Mouse (Mus musculus): Measurements from ENCODE around the gene Nap1l5. TPM values are rescaled to one million over a fixed set of nuclear protein-coding genes. Genes with fewer than 3 reads are reported as not detected.

Gene Nap1l5
- polyA plus RNA-seq, 1 experiment from 2014 or later = 564 TPM

DNA sequence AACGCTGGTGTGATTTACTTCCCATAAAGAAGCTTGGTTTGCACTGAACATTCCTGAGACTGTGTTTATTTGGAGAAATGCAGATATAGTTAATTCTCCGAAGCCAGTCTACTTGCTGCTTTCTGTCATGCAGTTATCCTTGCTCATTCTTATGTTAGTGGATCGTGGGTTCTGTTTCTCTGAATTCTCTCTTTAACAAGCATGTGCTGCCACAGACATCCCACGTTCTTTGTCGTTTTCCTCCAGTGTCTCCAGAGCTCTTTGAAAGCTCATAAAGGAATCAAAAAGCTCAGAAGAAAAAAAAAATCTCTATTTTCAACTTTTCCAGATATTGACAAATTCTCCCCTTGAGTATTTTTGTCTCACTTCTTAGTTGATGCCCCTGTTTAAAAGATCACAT lies 7.1 kb upstream of the Nap1l5 start:
- no peak overlapping the region for H3K27ac ChIP-seq (ENCODE audit: low read depth, low read length)
- H3K9me3 ChIP-seq (ENCODE audit: control insufficient read depth, low read length) = no peaks in the 10 kb centered on the region
- WGBS = 87% methylated on average over 5 of the region's 5 CpGs
- H3K4me3 ChIP-seq (ENCODE audit: low read depth, low read length) = no peak overlapping the region
- H3K36me3 ChIP-seq (ENCODE audit: control insufficient read depth, insufficient read depth, low read length) = no peaks in the 10 kb centered on the region
- no peak for ATAC-seq (ENCODE audit: low read depth)
- no peaks in the 10 kb centered on the region for H3K27me3 ChIP-seq (ENCODE audit: control insufficient read depth, insufficient read depth, low read length)
- no peaks in the 10 kb centered on the region for H3K4me1 ChIP-seq (ENCODE audit: control insufficient read depth, insufficient read depth, low read length)
- H3K4me2 ChIP-seq (ENCODE audit: low read depth, low read length) = no peak overlapping the region
- H3K9ac ChIP-seq (replicated peaks; ENCODE audit: low read depth, low read length) = no peak overlapping the region

DNA sequence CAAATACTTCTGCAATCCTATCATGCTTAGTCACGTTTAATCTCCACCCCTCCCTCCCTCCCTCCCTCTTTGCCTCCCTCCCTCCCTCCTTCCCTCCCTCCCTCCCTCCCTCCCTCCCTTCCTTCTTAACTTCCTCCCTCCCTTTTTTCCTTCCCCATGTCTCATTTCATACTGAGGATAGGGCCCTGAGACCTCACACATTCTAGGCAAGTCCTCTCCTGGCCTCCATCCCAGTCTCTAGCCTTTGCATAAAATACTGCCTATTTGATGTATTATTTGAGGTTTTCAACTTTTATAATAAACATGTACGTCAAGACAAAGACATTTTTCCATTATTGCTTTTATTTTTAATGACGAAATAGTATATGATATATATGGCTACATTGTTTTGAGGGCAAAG lies 6.7 kb upstream of the Nap1l5 start:
- Histone ChIP-seq H3K9ac (replicated peaks; ENCODE audit: low read depth, low read length) (no peak overlapping the region), H3K27me3 (ENCODE audit: control insufficient read depth, insufficient read depth, low read length) (no peaks in the 10 kb centered on the region), H3K4me3 (ENCODE audit: low read depth, low read length) (no peak overlapping the region), H3K36me3 (ENCODE audit: control insufficient read depth, insufficient read depth, low read length) (no peaks in the 10 kb centered on the region), H3K4me2 (ENCODE audit: low read depth, low read length) (no peak overlapping the region), H3K4me1 (ENCODE audit: control insufficient read depth, insufficient read depth, low read length) (no peaks in the 10 kb centered on the region), H3K9me3 (ENCODE audit: control insufficient read depth, low read length) (no peaks in the 10 kb centered on the region), H3K27ac (ENCODE audit: low read depth, low read length) (no peak overlapping the region)
- ATAC-seq (ENCODE audit: low read depth) = no peak
- 83% methylated on average over 3 of the region's 3 CpGs for WGBS

DNA sequence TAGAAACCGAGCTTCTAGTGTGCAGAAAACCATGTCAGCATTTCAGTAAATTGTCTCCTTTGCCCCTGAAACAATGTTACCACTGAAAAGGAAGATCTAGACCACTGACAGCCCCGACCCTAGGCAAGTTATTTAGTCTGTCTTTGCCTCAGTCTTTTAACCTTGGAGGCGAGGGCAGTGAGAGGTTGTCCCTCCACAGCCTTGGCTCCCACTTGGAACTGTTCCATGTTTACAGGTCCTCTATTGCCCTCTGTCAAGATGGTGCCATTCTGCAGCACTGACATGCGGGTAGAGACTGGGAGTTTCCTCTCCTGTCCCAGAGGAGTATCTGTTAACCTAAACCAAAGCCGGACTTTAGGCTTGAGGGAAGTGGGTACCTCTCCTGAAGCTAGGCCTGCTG lies 6.0 kb upstream of the Nap1l5 start:
- H3K36me3 ChIP-seq (ENCODE audit: control insufficient read depth, insufficient read depth, low read length) = no peaks in the 10 kb centered on the region
- no peak overlapping the region for H3K4me2 ChIP-seq (ENCODE audit: low read depth, low read length)
- 74% methylated on average over 5 of the region's 5 CpGs for WGBS
- no peak overlapping the region for H3K27ac ChIP-seq (ENCODE audit: low read depth, low read length)
- H3K9ac ChIP-seq (replicated peaks; ENCODE audit: low read depth, low read length) = no peak overlapping the region
- H3K9me3 ChIP-seq (ENCODE audit: control insufficient read depth, low read length) = no peaks in the 10 kb centered on the region
- ATAC-seq (ENCODE audit: low read depth) = no peak
- H3K4me1 ChIP-seq (ENCODE audit: control insufficient read depth, insufficient read depth, low read length) = no peaks in the 10 kb centered on the region
- H3K4me3 ChIP-seq (ENCODE audit: low read depth, low read length) = no peak overlapping the region
- H3K27me3 ChIP-seq (ENCODE audit: control insufficient read depth, insufficient read depth, low read length) = no peaks in the 10 kb centered on the region

DNA sequence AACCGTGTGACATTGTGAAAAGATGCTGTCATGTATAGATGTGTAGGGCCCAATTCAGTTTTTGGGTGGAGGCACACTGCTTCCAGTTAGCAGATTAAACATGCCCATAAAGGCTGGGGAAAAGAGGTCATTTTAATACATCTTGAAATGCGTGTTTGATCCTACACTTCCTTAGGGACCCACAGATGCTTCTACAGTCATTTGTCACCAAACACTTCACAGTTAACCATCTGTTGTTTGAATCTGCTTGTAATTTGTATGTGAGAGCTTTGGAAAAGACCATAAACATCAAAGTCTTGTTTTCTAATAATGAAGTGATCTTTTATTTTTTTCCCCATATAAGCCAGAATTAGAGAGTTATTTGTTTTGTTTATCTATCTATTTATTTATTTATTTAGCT lies 915 bp upstream of the Nap1l5 start:
- Histone ChIP-seq H3K9me3 (ENCODE audit: control insufficient read depth, low read length) (peaks cover 5% of the 10 kb centered on the region; the same call in 1 of the 2 replicates), H3K27ac (ENCODE audit: low read depth, low read length) (peak overlapping the region; percentile 2; the same call in 1 of the 2 replicates), H3K4me2 (ENCODE audit: low read depth, low read length) (peak overlapping the region; percentile 43; the same call in 1 of the 2 replicates), H3K36me3 (ENCODE audit: control insufficient read depth, insufficient read depth, low read length) (no peaks in the 10 kb centered on the region), H3K9ac (replicated peaks; ENCODE audit: low read depth, low read length) (no peak overlapping the region), H3K27me3 (ENCODE audit: control insufficient read depth, insufficient read depth, low read length) (no peaks in the 10 kb centered on the region), H3K4me3 (ENCODE audit: low read depth, low read length) (0 out of 2 replicates have a peak overlapping the region, but pooled peaks have one; percentile 31), H3K4me1 (ENCODE audit: control insufficient read depth, insufficient read depth, low read length) (no peaks in the 10 kb centered on the region)
- 65% methylated on average over 2 of the region's 2 CpGs for WGBS
- ATAC-seq (ENCODE audit: low read depth) = no peak

DNA sequence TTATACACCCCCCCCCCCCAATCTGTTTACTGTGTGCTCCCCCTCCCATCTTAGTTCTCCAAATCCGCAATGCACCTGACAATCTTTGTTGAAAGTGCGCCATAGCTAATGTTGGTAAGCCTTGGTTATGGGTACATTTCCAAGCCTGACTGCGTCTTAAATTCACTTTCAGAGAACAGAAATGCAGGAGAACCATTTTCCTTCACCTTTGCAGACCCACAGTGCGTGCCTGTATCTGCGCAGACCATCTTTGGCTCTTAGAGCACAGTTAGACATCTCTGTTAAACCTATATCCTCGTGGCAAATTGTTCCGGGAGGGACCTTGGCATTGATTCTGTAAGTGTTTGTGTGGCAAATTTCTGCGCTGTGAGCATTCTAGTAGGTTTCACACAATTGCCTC lies 460 bp upstream of the Nap1l5 start:
- ATAC-seq (ENCODE audit: low read depth) = peak; percentile 2; the same call in 1 of the 2 replicates
- no peaks in the 10 kb centered on the region for H3K27me3 ChIP-seq (ENCODE audit: control insufficient read depth, insufficient read depth, low read length)
- 70% methylated on average over 8 of the region's 8 CpGs for WGBS

DNA sequence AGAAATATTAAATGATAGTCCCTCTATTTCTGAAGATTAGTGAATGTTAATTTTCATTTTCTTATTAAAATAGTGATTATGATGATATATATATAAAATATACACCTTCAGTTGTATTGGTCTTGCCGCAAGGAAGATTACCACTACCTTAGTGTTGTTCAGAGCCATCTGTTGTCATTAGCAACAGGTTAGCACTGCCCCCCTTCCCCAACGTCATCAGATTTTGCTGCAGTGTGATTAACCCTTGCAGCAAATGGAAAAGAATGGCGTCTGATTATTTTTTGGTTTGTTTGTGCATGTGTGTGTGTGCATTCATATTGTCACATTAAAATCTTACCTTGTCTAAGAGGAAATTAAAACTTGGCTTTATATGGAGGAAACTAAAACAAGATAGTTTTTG lies 2.3 kb downstream of the Nap1l5 start:
- no peak overlapping the region for H3K4me3 ChIP-seq (ENCODE audit: low read depth, low read length)
- no peak for ATAC-seq (ENCODE audit: low read depth)
- 53% methylated on average over 3 of the region's 3 CpGs for WGBS

More for the DNA sequence above, 460 bp upstream of the Nap1l5 start:
- H3K4me2 ChIP-seq (ENCODE audit: low read depth, low read length) = peak overlapping the region; percentile 43
- peaks cover 5% of the 10 kb centered on the region; the same call in 1 of the 2 replicates for H3K9me3 ChIP-seq (ENCODE audit: control insufficient read depth, low read length)
- peak overlapping the region; percentile 2; the same call in 1 of the 2 replicates for H3K27ac ChIP-seq (ENCODE audit: low read depth, low read length)
- no peaks in the 10 kb centered on the region for H3K36me3 ChIP-seq (ENCODE audit: control insufficient read depth, insufficient read depth, low read length)
- no peak overlapping the region for H3K9ac ChIP-seq (replicated peaks; ENCODE audit: low read depth, low read length)
- no peaks in the 10 kb centered on the region for H3K4me1 ChIP-seq (ENCODE audit: control insufficient read depth, insufficient read depth, low read length)
- H3K4me3 ChIP-seq (ENCODE audit: low read depth, low read length) = peak overlapping the region; percentile 31

DNA sequence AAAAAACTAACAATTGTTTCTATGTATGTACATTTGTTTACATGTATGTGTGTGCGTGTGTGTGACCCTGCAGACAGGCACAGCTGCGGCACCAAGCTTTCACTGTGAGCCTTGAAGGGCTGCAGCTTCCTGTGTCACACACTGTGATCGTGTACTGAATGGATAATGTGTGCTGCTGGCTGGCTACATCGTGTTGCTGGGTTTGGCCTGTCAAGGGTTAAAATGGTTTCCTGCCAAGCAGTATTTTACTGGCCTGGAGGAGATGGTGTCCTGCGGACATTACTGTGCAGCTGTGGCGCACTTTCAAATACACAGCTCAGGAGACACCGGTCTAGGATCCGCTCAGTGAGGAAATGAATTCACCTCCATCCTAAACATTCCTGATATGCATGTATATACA lies 3.7 kb downstream of the Nap1l5 start:
- Histone ChIP-seq H3K4me1 (ENCODE audit: control insufficient read depth, insufficient read depth, low read length) (no peaks in the 10 kb centered on the region), H3K36me3 (ENCODE audit: control insufficient read depth, insufficient read depth, low read length) (no peaks in the 10 kb centered on the region), H3K27me3 (ENCODE audit: control insufficient read depth, insufficient read depth, low read length) (no peaks in the 10 kb centered on the region), H3K27ac (ENCODE audit: low read depth, low read length) (peak overlapping the region; percentile 62; the same call in 1 of the 2 replicates), H3K4me3 (ENCODE audit: low read depth, low read length) (no peak overlapping the region), H3K9me3 (ENCODE audit: control insufficient read depth, low read length) (peaks cover 5% of the 10 kb centered on the region; the same call in 1 of the 2 replicates), H3K9ac (replicated peaks; ENCODE audit: low read depth, low read length) (no peak overlapping the region), H3K4me2 (ENCODE audit: low read depth, low read length) (peak overlapping the region; percentile 24; the same call in 1 of the 2 replicates)
- 11% methylated on average over 8 of the region's 8 CpGs for WGBS
- peak; percentile 86 for ATAC-seq (ENCODE audit: low read depth)

More for the DNA sequence above, 2.3 kb downstream of the Nap1l5 start:
- H3K9me3 ChIP-seq (ENCODE audit: control insufficient read depth, low read length) = peaks cover 5% of the 10 kb centered on the region; the same call in 1 of the 2 replicates
- H3K27ac ChIP-seq (ENCODE audit: low read depth, low read length) = no peak overlapping the region
- H3K4me1 ChIP-seq (ENCODE audit: control insufficient read depth, insufficient read depth, low read length) = no peaks in the 10 kb centered on the region
- no peak overlapping the region for H3K9ac ChIP-seq (replicated peaks; ENCODE audit: low read depth, low read length)
- no peaks in the 10 kb centered on the region for H3K36me3 ChIP-seq (ENCODE audit: control insufficient read depth, insufficient read depth, low read length)
- no peak overlapping the region for H3K4me2 ChIP-seq (ENCODE audit: low read depth, low read length)
- no peaks in the 10 kb centered on the region for H3K27me3 ChIP-seq (ENCODE audit: control insufficient read depth, insufficient read depth, low read length)

DNA sequence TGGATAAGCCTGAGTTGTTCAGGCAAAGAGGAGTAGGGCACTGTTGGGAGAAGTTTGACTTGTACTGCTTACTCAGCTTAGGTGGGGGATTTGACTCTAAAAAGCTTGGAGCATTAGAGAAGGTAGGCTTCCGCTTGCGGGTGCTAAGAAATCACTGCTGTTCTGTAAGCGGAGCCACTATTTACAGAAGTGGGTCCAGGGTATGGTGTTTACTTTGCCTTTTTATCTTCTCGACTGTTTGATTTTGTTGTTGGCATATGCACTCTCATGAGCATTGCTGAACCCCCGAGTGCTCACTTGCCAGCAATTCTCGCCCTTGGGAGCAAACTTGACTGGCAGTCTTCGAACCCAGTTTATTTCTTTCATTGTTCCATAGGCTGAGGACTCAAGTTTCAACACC lies 6.3 kb downstream of the Nap1l5 start:
- Histone ChIP-seq H3K4me3 (ENCODE audit: low read depth, low read length) (no peak overlapping the region), H3K4me2 (ENCODE audit: low read depth, low read length) (no peak overlapping the region), H3K27ac (ENCODE audit: low read depth, low read length) (no peak overlapping the region), H3K4me1 (ENCODE audit: control insufficient read depth, insufficient read depth, low read length) (no peaks in the 10 kb centered on the region), H3K27me3 (ENCODE audit: control insufficient read depth, insufficient read depth, low read length) (no peaks in the 10 kb centered on the region), H3K9ac (replicated peaks; ENCODE audit: low read depth, low read length) (no peak overlapping the region), H3K9me3 (ENCODE audit: control insufficient read depth, low read length) (no peaks in the 10 kb centered on the region), H3K36me3 (ENCODE audit: control insufficient read depth, insufficient read depth, low read length) (no peaks in the 10 kb centered on the region)
- 89% methylated on average over 7 of the region's 7 CpGs for WGBS
- ATAC-seq (ENCODE audit: low read depth) = no peak

DNA sequence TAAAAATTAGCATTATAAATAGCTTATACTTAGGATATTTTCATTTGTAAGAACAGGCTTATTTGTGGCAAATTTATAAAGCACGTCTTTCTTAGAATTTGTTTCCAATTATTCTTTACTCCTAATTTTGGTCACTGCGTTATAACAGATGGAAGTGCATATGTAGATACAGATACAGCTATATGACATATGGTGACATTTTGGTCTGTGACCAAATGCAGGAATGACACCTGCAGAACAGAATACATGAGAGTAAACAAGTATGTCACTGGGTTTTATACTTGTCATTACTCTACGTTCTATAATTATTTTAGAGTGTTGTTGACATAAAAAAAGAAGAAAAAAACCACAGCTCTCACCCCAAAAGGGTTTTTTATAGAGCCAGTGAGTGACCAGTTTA lies 7.8 kb downstream of the Nap1l5 start:
- ATAC-seq (ENCODE audit: low read depth) = no peak
- H3K9ac ChIP-seq (replicated peaks; ENCODE audit: low read depth, low read length) = no peak overlapping the region
- no peaks in the 10 kb centered on the region for H3K4me1 ChIP-seq (ENCODE audit: control insufficient read depth, insufficient read depth, low read length)
- H3K9me3 ChIP-seq (ENCODE audit: control insufficient read depth, low read length) = no peaks in the 10 kb centered on the region
- H3K4me2 ChIP-seq (ENCODE audit: low read depth, low read length) = no peak overlapping the region
- 93% methylated on average over 3 of the region's 3 CpGs for WGBS
- no peaks in the 10 kb centered on the region for H3K27me3 ChIP-seq (ENCODE audit: control insufficient read depth, insufficient read depth, low read length)
- no peaks in the 10 kb centered on the region; the same call in 1 of the 2 replicates for H3K36me3 ChIP-seq (ENCODE audit: control insufficient read depth, insufficient read depth, low read length)
- H3K4me3 ChIP-seq (ENCODE audit: low read depth, low read length) = no peak overlapping the region
- no peak overlapping the region for H3K27ac ChIP-seq (ENCODE audit: low read depth, low read length)

Measured in neural tube, embryonic 14.5 days (tissue).